Mouse (Mus musculus) heart, embryonic 16.5 days (tissue): ENCODE measurements around the gene Gm49320. TPM values are rescaled to one million over a fixed set of nuclear protein-coding genes. Genes with fewer than 3 reads are reported as not detected.
"Not testable (repeated sequence)": the region's sequence is repeated elsewhere in the genome, so short reads cannot be mapped to it uniquely, and the experiment has no call there.

Source experiments
- ATAC-seq: fragments of 200-750 bp; cut with Nextera tagmentation; replicated peaks from 2 replicates; pipeline ENCODE4 v1.8.0; 2017; ENCODE audit warnings: moderate number of reproducible peaks; ENCODE audit not compliant: insufficient read depth, low FRiP score; ENCODE audit errors: extremely low read depth
- H3K27ac ChIP-seq: fragments of 300-500 bp; sonication (generic); 2 replicates; pipeline ENCODE4 v1.5.1; 2014; ENCODE audit warnings: mild to moderate bottlenecking, low read length, control low read depth, moderate library complexity
- H3K27me3 ChIP-seq: fragments of 300-500 bp; sonication (generic); 2 replicates; pipeline ENCODE4 v1.6.1; 2014; ENCODE audit warnings: low read length, mixed read lengths; ENCODE audit not compliant: control insufficient read depth, insufficient read depth
- H3K36me3 ChIP-seq: fragments of 300-500 bp; sonication (generic); 2 replicates; pipeline ENCODE4 v1.6.1; 2014; ENCODE audit not compliant: control insufficient read depth, insufficient read depth
- H3K4me1 ChIP-seq: fragments of 300-500 bp; sonication (generic); 2 replicates; pipeline ENCODE4 v1.6.1; 2014; ENCODE audit warnings: low read length, mixed read lengths; ENCODE audit not compliant: control insufficient read depth, insufficient read depth
- H3K4me2 ChIP-seq: fragments of 300-500 bp; sonication (generic); 2 replicates; pipeline ENCODE4 v1.6.1; 2014; ENCODE audit warnings: low read depth, mild to moderate bottlenecking, control low read depth, low read length
- H3K4me3 ChIP-seq: fragments of 300-500 bp; sonication (generic); 2 replicates; pipeline ENCODE4 v1.5.1; 2014; ENCODE audit warnings: mild to moderate bottlenecking, control low read depth, low read length
- H3K9ac ChIP-seq: fragments of 300-500 bp; sonication (generic); 2 replicates; pipeline ENCODE4 v1.6.1; 2014; ENCODE audit warnings: low read length, control low read depth
- H3K9me3 ChIP-seq: fragments of 300-500 bp; sonication (generic); replicated peaks from 2 replicates; pipeline ENCODE4 v1.6.1; 2016; ENCODE audit warnings: low read length; ENCODE audit not compliant: control insufficient read depth
- WGBS: fragments of 180-500 bp; shearing (Covaris S2); extraction: QIAGEN DNeasy Blood & Tissue Kit; methylation state at CpG from one replicate; pipeline ENCODE4 v1.1.7; 2014; 5-methylcytosine and 5-hydroxymethylcytosine counted together
- polyA plus RNA-seq: library from polyadenylated mRNA; unstranded; fragments of >200 nt; fragmentation: Nextera tagmentation; extraction: Ambion mirVana; gene quantifications from 2 replicates; pipeline ENCODE4 v1.2.1, GENCODE M21; 2015

The Gm49320 gene
- polyA plus RNA-seq, 1 experiment from 2014 or later, result 0.81 TPM

GRCm38 (mm10) chr8:4252116-4252760 lies 13.6 kb downstream of the Gm49320 start:
- no peak for ATAC-seq
- Histone ChIP-seq H3K4me1 (peaks cover 28% of the 10 kb centered on the region), H3K4me3 (peak overlapping the region; percentile 99), H3K9me3 (no peaks in the 10 kb centered on the region), H3K9ac (peak overlapping the region; percentile 99), H3K27me3 (no peaks in the 10 kb centered on the region), H3K27ac (peak overlapping the region; percentile 43; the same call in 1 of the 2 replicates), H3K4me2 (peak overlapping the region; percentile 94), H3K36me3 (peaks cover 22% of the 10 kb centered on the region)
- 40% methylated on average over 8 of the region's 8 CpGs for WGBS

- WGBS, result under 1% methylated on average over 69 of the region's 69 CpGs
- Histone ChIP-seq H3K9ac (peak within 1 kb of the TSS; percentile 99), H3K9me3 (no peaks in the 10 kb centered on the region), H3K27me3 (no peaks in the 10 kb centered on the region), H3K4me1 (peaks cover 32% of the 10 kb centered on the region), H3K4me2 (peak within 1 kb of the TSS; percentile 94), H3K36me3 (peaks cover 21% of the 10 kb centered on the region), H3K27ac (peak within 1 kb of the TSS; percentile 94), H3K4me3 (peak within 1 kb of the TSS; percentile 99)
- peak; percentile 90 for ATAC-seq
Measured at GRCm38 (mm10) chr8:4252934-4253841, 14.5 kb downstream of the Gm49320 start, which contains the start of gene Snapc2. Gene Snapc2 (plus strand): TSS chr8:4253080.

- Histone ChIP-seq H3K4me3 (peak overlapping the region; percentile 99), H3K4me2 (peak overlapping the region; percentile 94), H3K9ac (peak overlapping the region; percentile 99), H3K9me3 (no peaks in the 10 kb centered on the region), H3K36me3 (peaks cover 21% of the 10 kb centered on the region), H3K27ac (peak overlapping the region; percentile 94; the same call in 1 of the 2 replicates), H3K4me1 (peaks cover 28% of the 10 kb centered on the region), H3K27me3 (no peaks in the 10 kb centered on the region)
- 64% methylated on average over 6 of the region's 6 CpGs for WGBS
- no peak for ATAC-seq
Measured at GRCm38 (mm10) chr8:4254001-4254400, 15.3 kb downstream of the Gm49320 start.

GRCm38 (mm10) chr8:4255471-4255870 lies 16.8 kb downstream of the Gm49320 start:
- H3K4me3 ChIP-seq, H3K27ac ChIP-seq, H3K27me3 ChIP-seq, ATAC-seq, H3K9me3 ChIP-seq, H3K9ac ChIP-seq, H3K4me2 ChIP-seq: not testable (repeated sequence)
- WGBS, result 86% methylated on average over 7 of the region's 7 CpGs
- Histone ChIP-seq H3K36me3 (peaks cover 27% of the 10 kb centered on the region), H3K4me1 (peaks cover 20% of the 10 kb centered on the region)

GRCm38 (mm10) chr8:4256911-4257310 lies 18.2 kb downstream of the Gm49320 start:
- Histone ChIP-seq H3K4me2 (no peak overlapping the region), H3K27ac (no peak overlapping the region), H3K9ac (no peak overlapping the region), H3K9me3 (no peaks in the 10 kb centered on the region), H3K4me1 (peaks cover 20% of the 10 kb centered on the region), H3K4me3 (no peak overlapping the region), H3K36me3 (peaks cover 42% of the 10 kb centered on the region), H3K27me3 (no peaks in the 10 kb centered on the region)
- WGBS, result 33% methylated on average over 4 of the region's 4 CpGs
- no peak for ATAC-seq

GRCm38 (mm10) chr8:4257350-4257749 lies 18.7 kb downstream of the Gm49320 start:
- Histone ChIP-seq H3K27ac (no peak overlapping the region), H3K4me3 (no peak overlapping the region), H3K9ac (no peak overlapping the region), H3K4me2 (no peak overlapping the region), H3K36me3 (peaks cover 43% of the 10 kb centered on the region), H3K4me1 (peaks cover 19% of the 10 kb centered on the region), H3K27me3 (no peaks in the 10 kb centered on the region), H3K9me3 (no peaks in the 10 kb centered on the region)
- ATAC-seq, result no peak
- WGBS, result 88% methylated on average over 4 of the region's 4 CpGs

GRCm38 (mm10) chr8:4258233-4258632 lies 19.6 kb downstream of the Gm49320 start:
- Histone ChIP-seq H3K9ac (peak overlapping the region; percentile 73), H3K36me3 (peaks cover 48% of the 10 kb centered on the region), H3K27me3 (no peaks in the 10 kb centered on the region), H3K27ac (no peak overlapping the region; the same call in 1 of the 2 replicates), H3K9me3 (no peaks in the 10 kb centered on the region), H3K4me2 (peak overlapping the region; percentile 91), H3K4me1 (peaks cover 16% of the 10 kb centered on the region), H3K4me3 (peak overlapping the region; percentile 73)
- ATAC-seq, result peak; percentile 50
- 3% methylated on average over 35 of the region's 35 CpGs for WGBS

- Histone ChIP-seq H3K9ac (peak overlapping the region; percentile 73), H3K9me3 (no peaks in the 10 kb centered on the region), H3K4me1 (peaks cover 13% of the 10 kb centered on the region), H3K4me2 (peak overlapping the region; percentile 91), H3K27me3 (no peaks in the 10 kb centered on the region), H3K4me3 (peak overlapping the region; percentile 73), H3K27ac (peak overlapping the region; percentile 36), H3K36me3 (peaks cover 52% of the 10 kb centered on the region)
- peak; percentile 71 for ATAC-seq
- under 1% methylated on average over 26 of the region's 32 CpGs for WGBS
Measured at GRCm38 (mm10) chr8:4258678-4259077, 20.0 kb downstream of the Gm49320 start.
